Mouse (Mus musculus): ENCODE data around the gene Prss16.

DNA sequence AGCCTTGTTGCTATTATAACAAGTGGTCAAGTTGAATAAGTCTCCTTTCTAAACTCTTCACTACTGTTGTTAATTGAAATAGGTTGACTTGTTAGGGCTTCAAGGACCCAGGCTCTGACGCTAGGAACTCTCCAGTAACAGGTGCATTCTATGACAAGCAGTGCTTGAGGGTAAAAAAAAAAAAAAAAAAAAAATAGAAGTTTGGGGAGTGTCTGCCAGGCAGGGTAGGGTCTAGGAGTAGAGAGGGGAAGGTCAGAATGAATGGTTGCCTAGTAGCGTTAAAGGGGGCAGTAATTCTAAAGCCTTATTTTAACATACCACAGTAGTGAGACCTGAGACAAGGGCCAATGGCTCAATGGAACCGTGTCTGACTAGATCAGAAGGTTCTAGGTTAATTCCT is 11.1 kb downstream of the Prss16 start:
- TF ChIP-seq POLR2A (IDR thresholded peaks at IDR 0.05; ENCODE audit: borderline replicate concordance, insufficient read depth, low read length) (no peak), CTCF (IDR thresholded peaks at IDR 0.05; ENCODE audit: borderline replicate concordance, insufficient read depth, low read depth, low read length) (no peak)
